Mouse (Mus musculus) lung, adult 2 months (tissue): ENCODE measurements around the gene Zdhhc3.

Experiments used
- CTCF ChIP-seq: fragments of 200-500 bp; IDR thresholded peaks from 2 replicates; pipeline ENCODE4 v1.5.1; 2011; ENCODE audit warnings: mild to moderate bottlenecking, low read length, control low read depth; ENCODE audit not compliant: insufficient read depth
- POLR2A ChIP-seq: fragments of 200-500 bp; IDR thresholded peaks from 2 replicates; pipeline ENCODE4 v1.6.1; 2011; ENCODE audit warnings: low read depth, mild to moderate bottlenecking, control low read depth, low read length, borderline replicate concordance; ENCODE audit errors: extremely low read depth

GRCm38 (mm10) chr9:123113931-123114330 lies 926 bp upstream of the Zdhhc3 start:
- TF ChIP-seq POLR2A (no peak), CTCF (no peak)
